Mouse (Mus musculus) frontal cortex, adult 2 months (tissue): Measurements from ENCODE around the gene Pigu. TPM values are rescaled to one million over a fixed set of nuclear protein-coding genes. Genes with fewer than 3 reads are reported as not detected.

ENCODE experiments used
- DNase-seq, 2 experiments: peaks; one replicate each; pipeline ENCODE4 v3.0.0; 2022; ENCODE audit warnings: low spot score in 1 of 2; ENCODE audit errors: extremely low spot score in 1 of 2
- polyA plus RNA-seq: library from polyadenylated mRNA; depleted of rRNA; stranded (reverse); fragments of >200 nt; gene quantifications from 2 replicates; pipeline ENCODE4 v1.2.3, GENCODE M21; 2012; rRNA removed

The Pigu gene
- polyA plus RNA-seq: 37.6 and 38.3 TPM in 2 replicates

DNA sequence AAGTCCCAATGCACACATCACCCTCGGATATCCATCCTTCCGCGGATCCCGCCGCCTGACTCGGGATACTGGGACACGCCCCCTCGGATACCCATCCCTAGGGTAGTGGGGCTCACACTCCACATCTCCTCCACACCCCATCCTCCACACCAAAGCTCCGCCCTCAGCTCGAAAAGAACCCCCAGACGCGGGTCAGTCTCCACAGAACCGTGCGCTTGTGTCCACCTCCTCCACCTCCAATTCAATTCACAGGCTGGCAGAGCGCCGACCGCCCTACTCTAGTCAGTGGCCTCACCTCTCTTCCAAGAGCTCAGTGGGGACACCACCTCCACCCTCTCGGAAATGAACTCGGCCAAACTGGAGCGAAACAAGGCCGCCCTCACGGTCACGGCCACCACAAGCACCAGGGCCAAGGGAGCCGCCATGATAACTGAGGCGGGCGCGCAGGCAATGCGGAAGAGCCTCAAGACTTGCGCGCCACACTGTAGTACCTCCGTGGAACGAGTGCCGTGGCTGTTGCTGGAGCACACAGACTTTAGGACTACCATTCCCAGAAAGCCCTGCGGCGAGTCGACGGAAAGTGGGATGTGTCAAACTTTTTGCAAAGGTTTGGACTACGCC lies at the start of gene Pigu:
Gene Pigu, minus strand, starts transcription at position 460 of the 621 bp plus-strand sequence.
- peak; percentile 95 to 98 for DNase-seq

DNA sequence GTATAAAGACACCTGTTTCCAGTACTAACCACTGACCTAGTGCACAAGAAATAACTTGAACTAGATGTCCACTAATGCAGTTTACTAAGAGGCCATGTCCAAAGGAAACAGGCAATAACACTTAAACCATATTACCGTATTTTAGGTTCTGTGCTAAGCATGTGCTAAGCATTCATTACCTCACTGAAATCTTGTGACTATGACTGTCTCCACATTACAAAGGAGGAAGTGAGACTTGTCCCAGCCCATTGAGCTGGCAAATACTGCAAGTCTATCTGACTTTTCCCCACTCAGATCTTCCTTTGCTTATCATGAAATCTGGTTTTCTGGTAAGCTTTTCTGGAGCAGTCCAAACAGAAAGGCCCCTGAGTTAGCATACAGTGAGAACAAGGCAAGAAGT lies 47.4 kb upstream of the Pigu start:
- DNase-seq: no peak

DNA sequence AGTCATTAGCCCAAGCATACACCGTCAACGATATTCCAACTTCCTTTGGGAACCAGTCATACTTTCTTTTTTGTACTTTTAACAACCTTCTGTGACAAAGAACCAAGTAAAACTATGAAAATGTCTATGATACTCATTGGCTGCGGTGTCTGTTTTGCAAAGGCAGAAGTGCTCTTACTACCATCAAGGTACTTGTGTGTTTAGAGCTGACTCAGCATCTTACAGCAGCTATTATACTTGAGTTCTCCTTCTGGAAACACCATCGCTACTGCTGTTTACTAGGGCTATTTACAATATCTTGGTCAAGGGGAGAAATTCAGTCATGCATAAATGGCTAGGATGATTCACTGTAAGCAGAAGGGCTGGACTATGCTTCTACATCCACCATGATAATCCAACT lies 44.7 kb upstream of the Pigu start:
- DNase-seq: no peak

DNA sequence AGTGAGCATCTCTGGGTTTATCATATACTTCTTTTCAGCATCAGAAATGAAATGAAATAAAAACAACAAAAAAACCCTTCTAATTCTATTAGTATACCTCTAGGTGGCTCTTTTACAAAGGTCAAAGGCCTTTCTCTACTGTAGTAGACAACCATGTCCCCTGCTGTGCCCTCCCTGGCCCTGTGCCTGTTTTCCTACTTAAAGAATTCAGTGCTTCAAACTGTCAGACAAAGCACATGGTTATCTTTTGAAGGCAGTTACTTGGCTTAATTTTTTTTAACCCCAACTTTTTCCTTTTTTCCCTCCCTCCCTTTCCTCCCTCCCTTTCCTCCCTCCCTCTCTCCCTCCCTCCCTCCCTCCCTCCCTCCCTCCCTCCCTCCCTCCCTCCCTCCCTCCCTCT lies 43.0 kb upstream of the Pigu start:
- no peak for DNase-seq

DNA sequence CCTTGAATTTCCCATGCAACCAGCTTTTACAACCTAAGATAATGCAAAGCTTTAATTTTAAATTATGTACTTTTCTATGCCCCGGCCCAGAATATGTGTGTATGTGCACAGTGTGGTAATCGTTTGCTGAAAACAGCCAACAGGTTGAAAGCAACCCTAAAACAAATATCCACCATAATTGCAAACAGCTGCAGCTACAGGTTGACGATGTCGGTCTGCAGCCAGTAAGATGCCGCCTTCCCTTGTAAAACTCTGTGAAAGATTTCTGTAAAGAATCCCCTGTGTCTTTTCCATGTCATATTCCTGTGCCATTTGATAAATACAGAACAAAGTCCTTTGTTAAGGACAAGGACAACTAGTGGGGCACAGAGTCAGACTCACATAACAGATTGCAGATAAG lies 37.4 kb upstream of the Pigu start:
- DNase-seq: no peak

DNA sequence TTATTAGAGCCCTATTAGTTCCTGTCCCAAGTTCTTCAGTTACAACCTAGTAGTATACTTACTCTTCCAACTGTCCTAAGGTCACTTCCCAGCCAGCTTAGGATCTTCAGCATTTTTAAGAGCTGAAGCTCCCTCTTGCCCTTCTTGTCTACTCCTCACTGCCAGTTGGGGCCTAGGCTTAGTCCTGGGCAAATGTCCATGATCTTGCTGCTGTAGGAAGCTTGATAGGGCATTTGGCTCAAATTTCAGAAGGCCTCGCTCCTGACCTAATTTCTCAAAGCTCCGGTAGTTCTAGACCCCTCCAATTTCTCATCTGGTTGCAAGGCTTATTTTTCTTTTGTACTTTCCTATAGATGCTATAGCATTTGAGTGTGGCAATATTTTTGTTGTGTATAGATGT lies 31.3 kb upstream of the Pigu start:
- no peak for DNase-seq

DNA sequence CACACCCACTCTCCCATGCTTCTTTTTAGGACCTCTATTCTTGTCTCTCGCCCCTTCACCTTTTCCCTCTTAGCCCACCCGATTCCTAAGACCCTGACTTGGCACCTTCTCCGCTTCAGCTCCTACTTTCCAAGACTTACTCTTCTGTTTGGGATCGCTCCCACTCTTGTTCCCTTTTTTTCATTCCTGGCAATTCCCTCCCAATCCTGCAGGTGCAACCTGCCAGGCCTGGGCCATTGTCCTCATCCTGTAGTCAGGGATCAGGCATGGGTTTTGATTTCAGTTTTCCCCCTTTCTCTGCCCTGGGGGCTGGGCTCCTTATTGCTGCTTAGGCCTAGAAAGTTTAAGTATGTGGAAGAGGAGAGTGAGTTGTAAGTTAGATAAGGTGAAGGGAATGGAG lies 29.8 kb upstream of the Pigu start:
- no peak for DNase-seq

DNA sequence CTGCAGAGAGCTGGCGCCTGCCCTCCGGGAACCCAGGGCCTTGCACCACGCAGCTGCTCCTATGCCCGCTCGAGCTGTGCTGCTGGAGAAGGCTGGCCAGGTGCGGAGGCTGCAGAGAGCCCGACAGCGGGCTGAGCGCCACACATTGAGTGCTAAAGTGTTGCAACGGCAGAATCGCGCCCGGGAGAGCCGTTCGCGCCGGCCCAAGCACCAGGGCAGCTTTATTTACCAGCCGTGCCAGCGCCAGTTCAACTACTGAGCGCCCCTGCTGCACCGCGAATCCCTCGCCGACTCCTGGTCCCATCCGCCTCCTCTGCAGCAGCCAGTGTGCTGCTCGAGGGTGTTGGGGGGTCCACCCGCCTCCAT lies 29.3 kb upstream of the Pigu start:
- DNase-seq: peak in 1 of 2 experiments; percentile 34

DNA sequence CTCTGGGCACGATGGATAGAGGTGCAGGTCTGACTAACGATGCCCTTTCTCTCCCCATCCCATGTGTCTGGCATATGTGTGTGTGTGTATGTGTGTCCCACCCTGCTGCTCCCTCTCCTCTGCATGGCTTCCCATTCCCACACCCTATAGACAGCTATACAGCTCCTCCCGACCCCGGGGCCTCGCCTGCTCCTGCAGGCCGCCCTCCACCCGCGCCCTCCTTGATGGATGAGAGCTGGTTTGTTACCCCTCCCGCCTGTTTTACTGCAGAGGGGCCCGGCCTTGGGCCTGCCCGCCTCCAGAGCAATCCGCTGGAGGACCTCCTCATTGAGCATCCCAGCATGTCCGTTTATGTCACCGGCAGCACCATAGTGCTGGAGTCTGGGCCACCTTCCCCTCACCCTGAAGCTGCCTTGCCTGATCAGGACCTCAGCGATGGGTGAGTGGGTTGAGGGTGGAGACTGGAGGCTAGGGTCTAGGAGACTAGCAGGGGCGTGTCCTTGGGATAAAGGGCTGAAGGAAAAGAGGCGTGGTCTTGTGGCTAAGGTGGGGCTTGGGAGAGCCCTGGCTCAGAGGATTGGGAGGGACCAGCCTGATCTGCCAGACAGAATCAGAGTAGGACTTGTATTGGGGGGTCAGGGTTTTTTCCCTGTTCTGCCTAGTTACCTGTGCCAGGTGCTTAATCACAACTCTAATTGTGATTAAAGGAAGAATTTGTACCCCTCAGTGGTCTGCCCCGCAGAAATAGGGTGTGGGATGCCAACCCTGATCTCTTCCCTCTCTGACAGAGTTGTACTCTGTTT lies 28.7 kb upstream of the Pigu start:
- no peak for DNase-seq

DNA sequence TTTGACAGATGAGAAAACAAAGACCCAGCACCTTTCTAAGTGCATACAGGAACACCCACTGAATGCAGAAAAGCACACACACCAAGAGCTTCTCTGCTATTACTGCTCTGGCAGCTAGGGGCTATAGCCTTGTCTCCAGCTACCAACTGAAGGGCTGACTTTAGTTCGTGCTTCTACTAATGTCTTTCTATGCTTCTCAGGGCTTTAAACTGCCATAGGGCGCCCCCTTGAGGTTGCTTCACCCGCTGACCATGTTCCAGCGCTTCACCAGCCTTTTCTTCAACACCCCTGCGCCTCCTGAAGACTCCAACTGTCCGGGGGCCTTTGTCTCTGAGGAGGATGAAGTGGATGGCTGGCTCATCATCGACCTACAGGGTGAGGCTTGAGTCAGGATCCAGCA lies 27.9 kb upstream of the Pigu start:
- peak; percentile 74 to 91 for DNase-seq

DNA sequence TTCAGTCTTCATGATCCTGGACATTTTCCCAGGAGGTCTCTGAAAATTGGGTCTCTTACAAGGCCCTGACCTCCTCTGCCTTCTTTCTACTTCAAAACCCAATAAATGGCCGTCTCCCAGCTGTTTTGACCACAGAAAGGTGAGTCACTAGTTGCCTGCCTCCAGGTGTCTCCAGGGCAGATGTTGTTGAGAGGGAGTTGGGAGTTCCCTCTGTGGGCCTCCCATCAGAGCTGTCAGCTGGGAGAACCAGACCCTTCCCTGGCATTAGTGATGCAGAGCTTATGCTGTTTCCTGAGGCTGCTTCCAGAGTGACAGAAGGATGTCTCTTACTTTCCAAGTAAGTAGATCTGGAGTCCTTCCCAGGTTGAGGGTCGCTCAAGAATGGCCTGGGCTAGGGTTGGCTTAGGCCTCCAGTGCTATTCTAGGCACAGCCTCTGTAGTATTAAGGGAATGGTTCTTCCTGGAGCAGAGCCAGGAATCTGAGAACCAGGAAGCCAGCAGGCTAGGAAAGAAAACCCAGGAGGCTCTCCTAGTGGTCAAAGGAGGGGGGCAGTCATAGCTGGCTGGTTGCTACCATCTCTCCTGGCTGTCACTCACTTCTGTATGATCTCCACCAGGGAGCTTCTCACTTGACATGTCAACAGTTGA lies 25.7 kb upstream of the Pigu start:
- DNase-seq: peak in 1 of 2 experiments; percentile 47

DNA sequence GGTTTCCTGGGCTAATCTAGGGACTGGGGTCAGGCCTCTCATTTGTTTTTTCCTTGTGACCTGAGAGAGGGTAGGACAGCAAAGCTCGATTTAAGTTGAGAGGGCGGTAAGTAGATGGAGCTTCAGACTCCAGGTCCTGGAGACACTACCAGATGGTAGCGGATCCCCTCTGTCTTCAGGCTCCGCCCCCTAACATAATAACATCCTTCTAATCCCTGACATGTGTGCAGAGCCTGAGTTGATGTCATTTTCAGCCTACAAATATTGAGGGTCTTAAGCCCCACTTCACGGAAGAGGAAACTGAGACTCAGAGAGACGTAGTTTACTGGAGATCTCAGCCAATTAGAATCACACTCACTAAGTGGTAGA lies 25.1 kb upstream of the Pigu start:
- DNase-seq: no peak

DNA sequence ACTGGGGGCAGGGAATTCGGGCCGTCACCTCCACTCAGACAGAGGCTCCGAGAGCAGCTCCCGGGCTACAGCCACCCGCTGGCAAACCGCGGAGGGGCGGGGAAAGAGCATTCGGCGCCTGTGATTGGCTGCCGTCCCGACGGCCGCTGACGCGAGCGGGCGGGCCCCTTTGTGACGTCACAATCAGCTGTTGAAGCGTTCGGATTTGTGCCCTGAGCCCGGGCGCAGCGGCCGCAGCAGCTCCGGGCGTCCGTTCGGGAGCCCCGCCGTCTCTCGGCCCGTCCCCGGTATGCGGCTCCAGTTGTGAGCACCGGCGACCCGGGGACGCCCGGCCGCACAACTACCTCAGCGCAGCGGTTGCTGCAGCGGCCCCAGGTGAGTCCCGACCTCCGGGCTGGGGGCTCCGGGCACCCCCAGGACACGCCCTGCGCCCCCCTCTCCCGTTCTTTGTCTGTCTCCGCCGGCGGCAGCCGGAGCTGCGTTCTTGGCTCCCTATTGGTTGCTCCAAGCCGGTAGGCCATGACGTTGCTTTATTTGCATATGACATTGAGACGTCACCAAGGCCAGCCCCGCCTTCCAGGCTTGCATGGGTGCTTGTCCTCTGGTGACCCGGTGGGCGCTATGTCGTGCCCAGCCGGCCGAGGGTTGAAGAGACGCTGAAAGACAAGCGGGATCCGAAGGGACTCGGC lies 24.6 kb upstream of the Pigu start:
- DNase-seq: peak; percentile 93 to 99

DNA sequence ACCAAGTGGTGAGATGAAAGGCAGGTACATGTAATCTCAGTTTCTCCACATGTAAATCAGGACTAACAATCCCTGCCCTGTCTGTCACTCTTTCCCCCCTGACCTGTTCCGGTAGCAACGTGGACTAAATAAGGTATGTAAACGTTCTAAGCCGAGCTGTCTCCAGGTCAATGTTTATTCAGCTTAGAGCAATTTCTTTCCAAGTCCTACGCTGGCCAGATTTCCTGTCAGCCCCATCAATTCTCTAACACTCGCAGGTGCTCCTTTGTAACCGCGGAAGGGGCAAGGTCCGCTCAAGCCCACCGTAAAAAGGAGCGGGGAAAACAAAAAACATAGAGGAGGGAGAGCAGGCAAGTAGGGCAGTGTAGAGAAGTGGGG lies 23.8 kb upstream of the Pigu start:
- no peak for DNase-seq

DNA sequence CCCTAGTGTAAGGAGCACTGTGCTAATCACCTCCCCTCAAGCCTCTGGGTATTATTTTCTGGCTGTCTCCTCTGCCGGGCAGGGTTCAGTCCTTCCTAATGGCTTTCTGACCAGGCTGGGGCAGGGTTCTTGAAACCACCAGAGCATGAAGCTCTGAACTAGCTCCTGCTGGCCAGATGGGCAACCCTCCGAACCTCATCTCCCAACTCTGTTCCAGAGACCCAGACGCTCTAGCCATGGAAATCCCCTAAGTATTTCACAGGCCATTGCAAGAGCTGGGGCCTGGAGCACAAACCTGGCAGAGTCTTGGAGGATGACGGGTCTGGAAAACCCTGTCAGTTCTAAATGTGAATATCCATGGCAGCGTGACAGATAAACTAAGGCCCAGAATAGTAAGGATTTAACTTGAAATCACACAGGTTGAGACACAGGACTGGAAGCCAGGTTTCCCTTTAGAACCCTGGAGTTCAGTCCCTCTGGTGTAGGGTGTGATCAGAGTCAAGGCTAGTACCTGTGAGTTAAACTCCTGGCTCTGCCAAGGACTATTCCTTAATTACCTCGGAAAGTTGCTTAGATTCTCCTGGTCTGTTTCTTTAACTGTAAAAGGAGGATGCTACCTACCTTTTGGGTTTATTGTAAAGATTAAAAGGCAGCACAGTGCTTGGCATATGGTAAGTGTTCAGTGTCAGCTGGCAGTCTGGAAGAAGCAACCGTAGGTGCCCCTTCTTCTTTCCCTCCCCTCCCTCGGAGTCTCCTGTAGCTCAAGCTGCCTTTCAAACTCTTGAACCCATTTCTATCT lies 23.2 kb upstream of the Pigu start, which contains the start of gene Trp53inp2:
Gene Trp53inp2, plus strand, starts transcription at position 799 of the 799 bp plus-strand sequence.
- no peak for DNase-seq

DNA sequence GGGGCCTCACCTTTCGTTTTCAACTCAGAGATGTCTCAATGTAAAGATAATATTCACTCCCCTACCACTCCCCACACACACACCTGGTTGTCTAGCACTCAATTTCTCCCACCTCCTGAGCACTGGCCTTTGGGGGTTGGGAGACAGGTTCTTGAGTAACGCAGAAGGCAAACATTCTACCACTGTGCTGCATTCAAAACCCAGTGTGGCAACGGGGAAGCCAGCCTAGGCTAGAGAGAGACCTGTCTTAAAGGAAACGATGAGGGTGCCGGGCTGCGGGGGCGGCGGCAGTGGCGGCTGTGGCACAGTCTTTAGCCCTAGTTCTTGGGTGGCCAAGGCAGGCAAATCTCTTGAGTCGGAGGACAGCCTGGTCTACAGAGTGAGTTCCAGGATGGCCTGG lies 19.0 kb upstream of the Pigu start:
- DNase-seq: no peak

DNA sequence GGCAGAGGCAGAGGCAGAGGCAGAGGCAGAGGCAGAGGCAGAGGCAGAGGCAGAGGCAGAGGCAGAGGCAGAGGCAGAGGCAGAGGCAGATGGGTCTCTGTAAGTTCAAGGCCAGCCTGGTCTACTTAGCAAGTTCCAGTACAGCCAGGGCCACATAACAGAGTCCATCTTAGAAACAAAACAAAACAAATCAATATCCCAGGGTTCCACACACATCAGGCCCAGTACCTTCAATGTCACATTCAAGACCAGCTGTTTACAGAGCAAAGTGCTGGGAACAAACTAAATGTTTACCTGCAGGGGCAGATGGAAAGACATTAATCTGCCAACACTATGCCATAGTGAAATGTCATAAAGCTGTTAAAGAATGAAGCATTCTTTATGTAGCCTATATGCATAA lies 17.3 kb upstream of the Pigu start:
- no peak for DNase-seq

DNA sequence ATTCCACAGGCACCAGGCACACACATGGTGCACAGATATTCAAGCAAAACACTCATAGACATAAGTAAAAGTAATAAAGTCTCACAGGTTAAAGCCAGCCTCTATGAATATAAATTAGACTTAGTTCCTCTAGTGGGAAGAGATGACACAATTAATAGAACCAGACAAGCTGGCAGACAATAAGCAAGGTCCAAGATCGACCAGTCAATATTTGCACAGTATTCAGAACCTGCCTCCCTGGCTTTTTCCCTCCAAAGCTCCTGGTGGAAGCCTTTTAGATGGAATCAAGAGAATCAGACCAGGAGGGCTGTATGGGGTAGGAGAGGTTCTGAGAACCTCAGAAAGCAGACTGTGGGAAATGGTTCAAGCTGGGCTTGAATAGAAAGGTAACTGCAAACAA lies 16.7 kb upstream of the Pigu start:
- DNase-seq: no peak

DNA sequence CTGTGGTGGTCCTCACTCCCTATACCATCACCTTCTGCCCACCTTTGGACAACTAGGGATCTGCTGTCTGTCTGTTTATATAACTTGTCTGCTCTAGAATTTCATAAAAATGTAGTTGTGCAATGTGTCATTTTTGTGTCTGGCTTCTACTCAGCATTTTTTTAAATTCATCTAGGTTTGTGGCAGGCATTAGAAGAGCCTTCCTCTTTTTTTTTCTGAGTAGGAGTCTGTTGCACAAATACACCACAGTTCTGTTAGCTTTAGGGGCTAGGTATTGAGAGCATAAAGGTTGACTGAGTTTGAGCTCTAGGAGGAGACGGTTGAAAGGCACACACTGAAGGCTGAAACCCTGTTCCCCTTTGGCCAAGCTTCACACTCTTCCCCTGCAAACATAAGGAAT lies 16.1 kb upstream of the Pigu start:
- DNase-seq: no peak

DNA sequence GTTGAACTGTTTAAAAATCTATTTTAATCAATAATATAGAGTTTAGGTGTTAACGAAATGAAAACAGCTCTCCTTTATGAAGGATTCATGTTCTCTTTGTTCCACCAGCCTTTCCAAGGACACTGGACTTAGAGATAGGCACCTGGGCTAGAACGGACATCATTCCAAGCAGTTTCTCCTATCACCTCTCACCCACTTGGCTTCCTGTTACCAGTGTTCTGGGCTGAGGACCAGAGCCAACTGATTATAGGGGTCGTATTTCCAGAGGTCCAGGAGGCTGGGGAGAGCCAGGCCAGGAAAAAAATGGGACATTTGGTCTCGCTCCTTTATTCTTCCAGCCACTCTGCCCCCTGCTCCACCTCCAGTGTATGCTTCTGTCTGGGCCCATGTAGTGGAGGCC lies 15.2 kb upstream of the Pigu start:
- DNase-seq: no peak
